Mouse (Mus musculus): ENCODE measurements around the gene Pfn2.
"Not testable (repeated sequence)": the region's sequence is repeated elsewhere in the genome, so short reads cannot be mapped to it uniquely, and the experiment has no call there.

Gene Pfn2

GRCm38 (mm10) chr3:57847760-57848185 is at the start of gene Pfn2:
Pfn2 (minus strand) TSS chr3:57848079.
- DNase-seq (ENCODE audit: low spot score in 2 of 2): peak; percentile 70 to 80

DNA sequence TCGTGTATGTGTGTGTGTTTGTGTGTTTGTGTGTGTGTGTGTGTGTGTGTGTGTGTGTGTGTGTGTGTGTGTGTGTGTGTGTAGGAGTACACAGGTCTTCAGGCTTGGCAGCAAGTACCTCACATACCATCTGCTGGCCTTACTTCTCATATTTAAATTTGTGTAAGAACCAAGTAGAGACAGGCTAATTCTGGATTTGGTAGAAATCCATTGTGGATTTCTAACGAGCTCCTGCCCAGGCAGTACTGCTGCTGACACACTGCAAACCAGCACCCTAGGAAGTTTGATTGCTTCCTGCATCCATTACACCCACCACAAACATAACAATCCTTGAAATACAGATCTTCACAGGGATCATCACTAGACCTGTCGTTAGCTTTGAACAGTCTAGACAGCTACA is 35.1 kb upstream of the Pfn2 start:
- peak; percentile 5 to 50 for DNase-seq (ENCODE audit: low spot score in 2 of 2)

DNA sequence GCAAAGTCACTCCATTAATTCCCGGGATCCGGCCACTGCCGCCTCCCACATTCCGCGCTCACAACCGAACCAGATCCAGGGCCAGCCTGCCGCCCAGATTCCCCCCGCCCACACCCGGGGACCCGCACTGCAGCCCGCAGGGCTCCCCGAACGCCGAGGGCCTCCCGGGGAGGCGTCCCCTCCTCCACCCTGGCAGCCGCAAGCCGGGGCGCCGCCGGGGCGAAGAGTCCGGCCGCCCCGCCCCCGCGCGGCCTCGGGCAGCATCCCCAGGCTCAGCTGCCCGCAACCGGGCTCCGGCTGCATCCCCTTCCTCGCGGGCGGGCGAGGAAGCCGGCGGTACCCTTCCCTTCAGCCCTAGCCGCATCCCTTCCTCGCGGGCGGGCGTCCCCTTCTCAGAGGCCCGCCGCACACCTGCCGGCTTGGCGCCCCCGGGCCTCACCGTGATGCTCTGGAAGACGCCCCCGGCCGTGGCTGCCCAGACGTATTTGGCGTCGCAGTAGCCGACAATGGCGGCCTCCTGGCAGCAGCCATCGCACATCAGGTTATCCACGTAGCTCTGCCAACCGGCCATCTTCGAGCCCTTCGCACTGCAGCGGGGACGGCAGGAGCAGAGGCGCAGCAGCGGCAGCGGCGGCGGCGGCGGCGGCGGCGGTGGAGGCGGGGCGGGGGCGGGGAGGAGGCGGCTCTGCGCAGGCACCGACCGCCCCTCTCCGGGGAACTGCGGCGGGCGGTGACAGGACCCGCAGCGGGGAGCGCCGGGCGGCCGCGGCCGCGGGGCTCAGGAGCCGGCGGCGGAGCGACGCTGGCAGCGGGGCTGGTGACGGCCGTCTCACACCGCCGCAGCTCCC is 743 bp downstream of the Pfn2 start:
- peak; percentile 59 to 61 for DNase-seq (ENCODE audit: low spot score in 2 of 2)

- DNase-seq (ENCODE audit: low spot score in 2 of 2): no peak
These were observed 1.3 kb downstream of the Pfn2 start for GRCm38 (mm10) chr3:57846662-57846911.

DNA sequence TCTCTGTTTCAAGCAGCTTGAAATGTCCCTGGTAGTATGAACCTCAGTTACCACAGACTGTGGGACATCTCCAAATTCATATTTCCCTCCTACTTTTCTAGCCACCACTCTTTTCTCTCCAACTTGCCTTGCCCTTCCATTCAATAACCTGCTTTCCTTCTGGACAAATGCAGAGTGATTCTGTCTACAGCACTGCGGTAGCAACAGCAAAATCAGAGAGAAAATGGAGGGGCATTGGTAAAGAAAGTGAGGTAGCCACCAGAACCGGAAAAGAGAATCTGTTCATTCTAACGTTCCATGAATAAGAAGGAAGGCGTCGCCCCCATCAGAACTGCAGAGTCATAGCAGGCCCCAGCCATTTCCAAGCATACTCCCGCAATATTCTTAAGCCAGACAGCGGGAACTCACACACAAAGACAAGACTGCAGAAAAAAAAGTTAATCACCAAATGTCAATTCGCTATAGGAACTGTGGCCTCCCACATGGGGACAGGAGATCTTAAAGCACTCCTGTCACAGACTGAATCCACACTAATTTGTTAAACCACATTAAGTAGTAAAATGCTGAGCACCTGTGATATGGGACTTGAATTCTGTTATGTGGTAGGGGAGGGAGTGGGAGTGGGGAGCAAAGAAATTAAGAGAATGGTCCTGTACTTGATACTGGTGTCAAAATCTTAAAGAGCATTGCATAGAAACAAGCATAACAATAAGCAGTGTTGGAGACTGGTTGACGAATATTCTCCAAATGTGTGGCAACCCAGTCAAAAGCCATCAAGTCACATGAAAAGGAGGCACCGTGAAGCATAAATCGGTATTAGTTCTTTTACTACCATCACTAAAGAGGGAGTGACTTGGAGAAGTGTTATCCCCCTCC is 1.9 kb downstream of the Pfn2 start:
- DNase-seq (ENCODE audit: low spot score in 2 of 2): peak; percentile 50 to 63

DNA sequence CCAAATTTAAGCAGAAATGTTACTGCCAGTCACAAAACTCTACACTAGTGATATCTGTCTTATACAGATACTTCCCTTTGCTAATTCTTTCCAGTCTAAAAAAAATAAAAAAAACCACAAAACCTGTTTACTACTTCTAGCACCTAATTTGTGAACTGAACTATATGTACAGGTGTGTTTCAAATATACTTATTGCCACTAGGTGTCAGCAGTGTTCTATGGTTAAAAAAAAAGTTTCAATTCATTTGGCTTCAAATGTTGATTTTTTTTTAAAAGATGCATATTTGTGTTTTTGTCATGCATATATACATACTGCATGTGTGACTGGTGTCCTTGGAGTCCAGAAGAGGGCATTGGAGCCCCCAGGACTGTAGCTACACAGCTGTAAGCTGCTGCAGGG is 4.1 kb downstream of the Pfn2 start:
- DNase-seq (ENCODE audit: low spot score in 2 of 2): no peak

- DNase-seq (ENCODE audit: low spot score in 2 of 2): no peak
These were observed 11.0 kb downstream of the Pfn2 start for GRCm38 (mm10) chr3:57836911-57837310.

GRCm38 (mm10) chr3:57833585-57833984 is 14.3 kb downstream of the Pfn2 start:
- DNase-seq (ENCODE audit: low spot score in 2 of 2): no peak

- no peak for DNase-seq (ENCODE audit: low spot score in 2 of 2)
These were observed 22.0 kb downstream of the Pfn2 start for GRCm38 (mm10) chr3:57825866-57826265.

- peak in 1 of 2 experiments; percentile 23 for DNase-seq (ENCODE audit: low spot score in 2 of 2)
These were observed 32.4 kb downstream of the Pfn2 start for GRCm38 (mm10) chr3:57815447-57815846.

DNA sequence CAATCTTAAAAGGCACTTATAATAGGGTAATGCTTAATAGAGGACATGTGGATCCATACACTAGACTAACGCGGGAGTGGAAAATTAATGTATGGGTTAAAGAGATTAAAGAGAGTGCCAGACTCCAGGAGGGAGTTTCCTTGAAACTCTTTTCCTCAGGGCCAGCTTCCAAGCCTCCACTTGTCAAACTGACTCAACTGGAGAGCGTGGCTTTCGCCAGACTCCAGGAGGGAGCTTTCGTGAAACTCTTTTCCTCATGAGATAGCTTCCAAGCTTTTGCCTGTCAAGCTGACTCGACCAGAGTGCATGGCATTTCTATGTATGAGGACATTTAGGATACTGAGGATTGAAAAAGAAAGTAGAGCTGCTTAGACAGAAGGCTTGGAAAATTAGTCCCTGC is 52.8 kb downstream of the Pfn2 start:
- DNase-seq (ENCODE audit: low spot score in 2 of 2): not testable (repeated sequence)

All from frontal cortex, postnatal 36 days (tissue).